Mouse (Mus musculus) olfactory bulb, adult 2 months (tissue): Measurements from ENCODE around the gene Ston1.

ENCODE experiments used
- CTCF ChIP-seq: fragments of 200-500 bp; IDR thresholded peaks from 2 replicates; pipeline ENCODE4 v1.5.1; 2012; ENCODE audit warnings: low read depth, mild to moderate bottlenecking, low read length, moderate library complexity; ENCODE audit not compliant: insufficient read depth
- POLR2A ChIP-seq: fragments of 200-500 bp; IDR thresholded peaks from 2 replicates; pipeline ENCODE4 v1.6.1; 2012; ENCODE audit warnings: mild to moderate bottlenecking, low read depth, low read length, moderate library complexity; ENCODE audit not compliant: insufficient read depth

DNA sequence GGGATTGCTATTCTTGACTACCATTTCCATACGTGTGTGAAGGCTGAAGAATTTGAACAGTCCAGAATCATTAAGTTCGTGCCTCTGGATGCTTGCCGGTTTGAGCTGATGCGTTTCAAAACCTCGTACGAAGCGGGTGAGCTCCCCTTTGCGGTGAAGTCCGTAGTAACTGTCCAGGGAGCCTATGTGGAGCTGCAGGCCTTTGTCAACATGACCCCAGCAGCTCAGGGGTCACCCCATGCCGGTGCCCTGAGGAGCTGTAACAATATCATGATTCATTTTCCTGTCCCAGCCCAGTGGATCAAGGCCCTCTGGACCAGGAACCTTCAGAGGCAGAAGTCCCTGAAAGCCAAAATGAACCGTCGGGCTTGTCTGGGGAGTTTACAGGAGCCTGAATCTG is 39.1 kb downstream of the Ston1 start:
- TF ChIP-seq CTCF (no peak), POLR2A (no peak)
